Mouse (Mus musculus): ENCODE measurements around the gene D6Ertd527e.
"Not testable (repeated sequence)": the region's sequence is repeated elsewhere in the genome, so short reads cannot be mapped to it uniquely, and the experiment has no call there.

The D6Ertd527e gene

GRCm38 (mm10) chr6:87104123-87104796, at the start of gene D6Ertd527e:
TSS of gene D6Ertd527e (plus strand) at chr6:87104746.
- in situ Hi-C loops (cut with MboI): loop anchor here (10.0 kb wide), 1 partner anchor 221 kb away; no protein-coding TSS in a partner anchor

- in situ Hi-C loops (cut with MboI): no loop called here
These were observed 44.8 kb upstream of the D6Ertd527e start for GRCm38 (mm10) chr6:87059754-87060153.

- in situ Hi-C loops (cut with MboI): no loop called here
These were observed 41.0 kb upstream of the D6Ertd527e start for GRCm38 (mm10) chr6:87063586-87063985.

- in situ Hi-C loops (cut with MboI): no loop called here
These were observed 36.3 kb upstream of the D6Ertd527e start for GRCm38 (mm10) chr6:87068209-87068608.

GRCm38 (mm10) chr6:87069195-87069900, 35.2 kb upstream of the D6Ertd527e start:
- in situ Hi-C loops (cut with MboI): no loop called here

- in situ Hi-C loops (cut with MboI): no loop called here
These were observed 33.9 kb upstream of the D6Ertd527e start for GRCm38 (mm10) chr6:87070641-87071040.

- in situ Hi-C loops (cut with MboI): no loop called here
These were observed 31.8 kb upstream of the D6Ertd527e start for GRCm38 (mm10) chr6:87072759-87073158.

GRCm38 (mm10) chr6:87075092-87075685, 29.4 kb upstream of the D6Ertd527e start:
- in situ Hi-C loops (cut with MboI): no loop called here

- in situ Hi-C loops (cut with MboI): no loop called here
These were observed 25.1 kb upstream of the D6Ertd527e start for GRCm38 (mm10) chr6:87079457-87079856.

- in situ Hi-C loops (cut with MboI): no loop called here
These were observed 19.5 kb upstream of the D6Ertd527e start for GRCm38 (mm10) chr6:87085026-87085425.

- in situ Hi-C loops (cut with MboI): no loop called here
These were observed 16.2 kb upstream of the D6Ertd527e start for GRCm38 (mm10) chr6:87088356-87088755.

GRCm38 (mm10) chr6:87090877-87091276, 13.7 kb upstream of the D6Ertd527e start:
- in situ Hi-C loops (cut with MboI): no loop called here

- in situ Hi-C loops (cut with MboI): no loop called here
These were observed 12.1 kb upstream of the D6Ertd527e start for GRCm38 (mm10) chr6:87092476-87092875.

GRCm38 (mm10) chr6:87093631-87094030, 10.9 kb upstream of the D6Ertd527e start:
- in situ Hi-C loops (cut with MboI): not testable (repeated sequence)

- in situ Hi-C loops (cut with MboI): no loop called here
These were observed 5.3 kb upstream of the D6Ertd527e start for GRCm38 (mm10) chr6:87099261-87099660.

GRCm38 (mm10) chr6:87099671-87100296, 4.8 kb upstream of the D6Ertd527e start:
- in situ Hi-C loops (cut with MboI): loop anchor here (10.0 kb wide), 1 partner anchor 225 kb away; no protein-coding TSS in a partner anchor

GRCm38 (mm10) chr6:87100297-87101020, 4.1 kb upstream of the D6Ertd527e start:
- in situ Hi-C loops (cut with MboI): loop anchor here (10.0 kb wide), 1 partner anchor 224 kb away; no protein-coding TSS in a partner anchor

- in situ Hi-C loops (cut with MboI): loop anchor here (10.0 kb wide), 1 partner anchor 223 kb away; no protein-coding TSS in a partner anchor
These were observed 3.1 kb upstream of the D6Ertd527e start for GRCm38 (mm10) chr6:87101281-87101954.

GRCm38 (mm10) chr6:87101955-87102353, 2.6 kb upstream of the D6Ertd527e start:
- in situ Hi-C loops (cut with MboI): loop anchor here (10.0 kb wide), 1 partner anchor 223 kb away; no protein-coding TSS in a partner anchor

- in situ Hi-C loops (cut with MboI): loop anchor here (10.0 kb wide), 1 partner anchor 222 kb away; no protein-coding TSS in a partner anchor
These were observed 2.1 kb upstream of the D6Ertd527e start for GRCm38 (mm10) chr6:87102421-87102911.
